Mouse (Mus musculus) olfactory bulb, adult 2 months (tissue): ENCODE measurements around the gene Gga3. TPM values are rescaled to one million over a fixed set of nuclear protein-coding genes. Genes with fewer than 3 reads are reported as not detected.

Experiments used
- H3K27ac ChIP-seq: fragments of 200-500 bp; 2 replicates; pipeline ENCODE4 v1.5.1; 2012; ENCODE audit warnings: low read depth, low read length; ENCODE audit not compliant: insufficient read depth
- H3K4me1 ChIP-seq: fragments of 200-500 bp; 2 replicates; pipeline ENCODE4 v1.6.1; 2012; ENCODE audit warnings: low read length; ENCODE audit not compliant: control insufficient read depth, insufficient read depth
- H3K4me3 ChIP-seq: fragments of 200-500 bp; 2 replicates; pipeline ENCODE4 v1.5.1; 2012; ENCODE audit warnings: mild to moderate bottlenecking, low read depth, low read length, moderate library complexity; ENCODE audit not compliant: insufficient read depth
- CTCF ChIP-seq: fragments of 200-500 bp; IDR thresholded peaks from 2 replicates; pipeline ENCODE4 v1.5.1; 2012; ENCODE audit warnings: low read depth, mild to moderate bottlenecking, low read length, moderate library complexity; ENCODE audit not compliant: insufficient read depth
- POLR2A ChIP-seq: fragments of 200-500 bp; IDR thresholded peaks from 2 replicates; pipeline ENCODE4 v1.6.1; 2012; ENCODE audit warnings: mild to moderate bottlenecking, low read depth, low read length, moderate library complexity; ENCODE audit not compliant: insufficient read depth
- whole genome bisulfite sequencing: fragments of 180-500 bp; shearing (Covaris S2); methylation state at CpG from one replicate; pipeline ENCODE4 v1.1.7; 2018; 5-methylcytosine and 5-hydroxymethylcytosine counted together
- polyA plus RNA-seq: library from polyadenylated mRNA; stranded (reverse); fragments of >200 nt; gene quantifications from 2 replicates; pipeline ENCODE4 v1.2.4, GENCODE M21; 2012; ENCODE audit warnings: low replicate concordance; ENCODE audit not compliant: missing spikeins, insufficient read depth, insufficient read length

Gene Gga3
- polyA plus RNA-seq, 1 experiment = 79.7 TPM

- WGBS = 93% methylated on average over 7 of the region's 7 CpGs
- H3K4me1 ChIP-seq = peaks cover 4% of the 10 kb centered on the region; the same call in 1 of the 2 replicates
- TF ChIP-seq POLR2A = no peak
- TF ChIP-seq CTCF = no peak
- H3K27ac ChIP-seq = no peak overlapping the region
- H3K4me3 ChIP-seq = no peak overlapping the region
Observed at GRCm38 (mm10) chr11:115585573-115586100, 18.2 kb downstream of the Gga3 start.

- H3K4me1 ChIP-seq = peaks cover 4% of the 10 kb centered on the region; the same call in 1 of the 2 replicates
- H3K4me3 ChIP-seq = no peak overlapping the region
- WGBS = 80% methylated on average over 10 of the region's 10 CpGs
- no peak overlapping the region for H3K27ac ChIP-seq
- no peak for TF ChIP-seq POLR2A
- TF ChIP-seq CTCF = no peak
Observed at GRCm38 (mm10) chr11:115584376-115585073, 19.3 kb downstream of the Gga3 start.

- WGBS = 75% methylated on average over 10 of the region's 10 CpGs
- no peak for TF ChIP-seq CTCF
- TF ChIP-seq POLR2A = no peak
- H3K27ac ChIP-seq = no peak overlapping the region
Observed at GRCm38 (mm10) chr11:115582913-115583606, 20.8 kb downstream of the Gga3 start.

GRCm38 (mm10) chr11:115579080-115579479 lies 24.8 kb downstream of the Gga3 start:
- H3K27ac ChIP-seq = no peak overlapping the region
- TF ChIP-seq POLR2A = no peak
- TF ChIP-seq CTCF = no peak
- H3K4me3 ChIP-seq = no peak overlapping the region
- no peaks in the 10 kb centered on the region for H3K4me1 ChIP-seq

More at GRCm38 (mm10) chr11:115582913-115583606, 20.8 kb downstream of the Gga3 start:
- Histone ChIP-seq H3K4me3 (no peak overlapping the region), H3K4me1 (peaks cover 2% of the 10 kb centered on the region; the same call in 1 of the 2 replicates)

GRCm38 (mm10) chr11:115564961-115565360 lies 38.9 kb downstream of the Gga3 start:
- peak overlapping the region; percentile 82 for H3K4me3 ChIP-seq
- H3K27ac ChIP-seq = no peak overlapping the region
- TF ChIP-seq POLR2A (no peak), CTCF (no peak)
- WGBS = 14% methylated on average over 7 of the region's 7 CpGs
- H3K4me1 ChIP-seq = no peaks in the 10 kb centered on the region; the same call in 1 of the 2 replicates

- H3K4me1 ChIP-seq = no peaks in the 10 kb centered on the region; the same call in 1 of the 2 replicates
- under 1% methylated on average over 42 of the region's 42 CpGs for WGBS
- peak within 1 kb of the TSS; percentile 95 for H3K27ac ChIP-seq
- peak within 1 kb of the TSS; percentile 82 for H3K4me3 ChIP-seq
- TF ChIP-seq CTCF = no peak
- peak; percentile 75 for TF ChIP-seq POLR2A
Observed at GRCm38 (mm10) chr11:115564064-115564809, 39.6 kb downstream of the Gga3 start, which contains the start of gene Nup85. Nup85 (plus strand) TSS chr11:115564434.

GRCm38 (mm10) chr11:115563406-115563805 lies 40.4 kb downstream of the Gga3 start:
- Histone ChIP-seq H3K27ac (no peak overlapping the region), H3K4me3 (no peak overlapping the region), H3K4me1 (no peaks in the 10 kb centered on the region; the same call in 1 of the 2 replicates)
- TF ChIP-seq CTCF (no peak), POLR2A (no peak)
- 42% methylated on average over 4 of the region's 4 CpGs for WGBS

GRCm38 (mm10) chr11:115555717-115556116 lies 48.1 kb downstream of the Gga3 start:
- Histone ChIP-seq H3K4me1 (no peaks in the 10 kb centered on the region), H3K4me3 (no peak overlapping the region), H3K27ac (no peak overlapping the region)
- 78% methylated on average over 17 of the region's 17 CpGs for WGBS
- no peak for TF ChIP-seq POLR2A
- no peak for TF ChIP-seq CTCF
